Mouse (Mus musculus): ENCODE results near the gene Fam241a. TPM values are rescaled to one million over a fixed set of nuclear protein-coding genes. Genes with fewer than 3 reads are reported as not detected.

The Fam241a gene
- polyA plus RNA-seq, 1 experiment from 2014 or later: 5.5 TPM

DNA sequence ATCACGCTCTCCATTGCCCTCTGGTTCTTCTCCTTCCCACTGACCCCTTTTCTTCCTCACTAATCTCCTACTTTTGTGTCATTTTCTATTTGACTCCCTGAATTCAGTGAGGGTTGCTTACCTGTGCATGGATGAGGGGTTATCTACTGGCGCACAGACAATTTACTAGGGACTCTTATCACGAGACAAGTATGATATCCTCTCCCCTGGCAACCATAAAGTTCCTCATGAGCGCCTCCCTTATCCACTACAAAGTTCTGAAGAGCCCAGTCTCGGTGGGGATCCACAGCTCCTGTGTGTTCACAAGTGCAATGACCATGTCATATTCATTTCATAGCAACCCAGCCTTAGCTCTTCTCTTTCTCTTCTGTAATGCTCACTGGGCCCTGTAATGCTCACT lies 46.2 kb downstream of the Fam241a start:
- peaks cover 5% of the 10 kb centered on the region; the same call in 1 of the 2 replicates for H3K9me3 ChIP-seq
- no peak overlapping the region for H3K4me2 ChIP-seq
- H3K4me3 ChIP-seq: no peak overlapping the region
- WGBS: 83% methylated on average over 5 of the region's 5 CpGs
- no peak overlapping the region for H3K27ac ChIP-seq
- H3K4me1 ChIP-seq: no peaks in the 10 kb centered on the region
- H3K9ac ChIP-seq: no peak overlapping the region
- H3K36me3 ChIP-seq: no peaks in the 10 kb centered on the region
- no peak for ATAC-seq (ENCODE audit: insufficient number of reproducible peaks, insufficient read depth, low FRiP score, low TSS enrichment, low read depth)
- no peaks in the 10 kb centered on the region for H3K27me3 ChIP-seq

DNA sequence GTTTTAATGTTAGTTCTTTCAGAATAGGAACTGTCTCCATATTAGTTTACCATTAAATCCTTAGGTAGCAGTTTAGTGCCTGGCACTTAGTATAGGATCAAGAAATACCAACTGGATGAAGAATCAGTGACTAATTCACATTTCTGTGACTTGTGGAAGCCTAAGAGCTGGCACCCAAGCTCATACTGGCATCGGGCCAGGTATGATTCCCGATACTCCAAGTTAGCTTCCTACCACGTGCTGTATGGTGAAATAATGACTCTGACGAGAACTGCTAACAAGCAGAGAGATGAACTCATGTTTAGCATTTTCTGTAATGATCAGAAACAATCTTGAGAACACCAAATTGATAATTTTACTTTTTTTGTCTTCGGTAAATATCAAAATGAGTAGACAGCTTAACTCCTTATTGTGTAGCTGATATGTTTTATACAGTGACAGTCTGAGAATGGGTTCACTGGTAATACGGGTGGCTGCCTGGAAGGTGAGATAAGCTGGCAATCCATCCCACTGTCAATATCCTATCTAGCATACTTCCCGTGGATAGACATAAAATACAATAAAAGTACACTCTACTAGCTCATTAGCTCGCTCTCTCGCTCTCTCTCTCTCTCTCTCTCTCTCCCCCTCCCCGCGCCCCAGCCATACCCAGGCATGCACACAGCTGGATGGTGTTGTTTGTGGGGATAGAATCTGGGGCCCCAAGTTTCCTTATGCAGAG lies 47.9 kb downstream of the Fam241a start:
- no peaks in the 10 kb centered on the region for H3K4me1 ChIP-seq
- H3K27me3 ChIP-seq: no peaks in the 10 kb centered on the region
- ATAC-seq (ENCODE audit: insufficient number of reproducible peaks, insufficient read depth, low FRiP score, low TSS enrichment, low read depth): no peak
- H3K4me2 ChIP-seq: no peak overlapping the region
- no peak overlapping the region for H3K9ac ChIP-seq
- no peaks in the 10 kb centered on the region for H3K36me3 ChIP-seq
- no peak overlapping the region for H3K4me3 ChIP-seq
- peaks cover 5% of the 10 kb centered on the region; the same call in 1 of the 2 replicates for H3K9me3 ChIP-seq
- 78% methylated on average over 11 of the region's 11 CpGs for WGBS
- no peak overlapping the region for H3K27ac ChIP-seq

DNA sequence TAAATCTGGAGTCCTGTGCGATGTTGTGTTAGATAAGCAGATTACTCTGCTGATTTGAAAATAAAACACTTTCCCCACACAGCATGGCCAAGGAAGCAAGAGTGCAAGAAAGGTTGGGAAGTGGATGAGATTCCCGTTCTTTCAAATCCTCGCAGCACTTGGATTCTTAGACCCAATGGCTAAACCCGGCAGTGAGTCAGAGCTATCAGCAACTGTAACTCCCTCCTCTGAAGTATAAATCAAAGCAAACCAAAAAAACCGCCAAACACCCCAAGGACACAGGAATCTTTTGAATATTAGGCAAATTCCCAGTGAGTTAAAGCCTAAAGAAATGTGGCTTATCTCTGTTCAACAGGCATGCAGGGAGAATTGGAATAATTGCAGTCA lies 52.2 kb downstream of the Fam241a start:
- peaks cover 3% of the 10 kb centered on the region; the same call in 1 of the 2 replicates for H3K4me1 ChIP-seq
- 74% methylated on average over 5 of the region's 5 CpGs for WGBS
- H3K9ac ChIP-seq: no peak overlapping the region
- no peak overlapping the region for H3K4me3 ChIP-seq
- H3K9me3 ChIP-seq: peaks cover 5% of the 10 kb centered on the region; the same call in 1 of the 2 replicates
- no peak for ATAC-seq (ENCODE audit: insufficient number of reproducible peaks, insufficient read depth, low FRiP score, low TSS enrichment, low read depth)
- no peak overlapping the region for H3K27ac ChIP-seq
- H3K4me2 ChIP-seq: no peak overlapping the region
- no peaks in the 10 kb centered on the region for H3K36me3 ChIP-seq
- no peaks in the 10 kb centered on the region for H3K27me3 ChIP-seq

DNA sequence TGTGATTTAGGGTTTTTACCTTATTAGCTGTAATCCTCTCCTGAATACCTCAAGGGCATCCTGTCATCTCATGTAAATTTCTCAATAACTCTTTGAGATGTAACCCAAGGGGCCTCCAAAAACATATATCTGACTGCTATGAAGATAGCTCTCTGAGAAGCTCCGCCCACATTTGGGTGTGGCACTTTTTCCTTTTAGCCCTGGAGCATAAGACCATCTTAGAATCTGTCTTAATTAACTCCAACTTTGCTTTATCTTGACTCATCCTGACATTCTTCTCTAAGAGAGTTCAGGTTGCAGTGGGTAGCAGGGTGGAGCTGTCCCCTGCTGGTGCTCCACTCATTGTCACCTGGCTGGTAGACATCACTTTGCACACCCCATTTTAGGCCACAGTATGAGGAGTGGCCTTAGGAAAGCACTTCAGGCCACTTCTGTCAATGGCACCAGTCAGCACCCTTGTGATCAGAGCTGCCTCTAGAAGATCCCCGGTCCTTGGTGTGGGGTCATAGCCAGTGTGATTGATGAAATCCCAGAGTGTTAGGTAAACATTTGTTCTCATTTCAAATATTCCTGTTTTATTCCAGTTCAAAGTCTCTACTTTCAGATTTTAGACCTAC lies 52.7 kb downstream of the Fam241a start:
- Histone ChIP-seq H3K4me2 (no peak overlapping the region), H3K27me3 (no peaks in the 10 kb centered on the region), H3K27ac (no peak overlapping the region), H3K4me1 (peaks cover 4% of the 10 kb centered on the region), H3K9me3 (peaks cover 5% of the 10 kb centered on the region; the same call in 1 of the 2 replicates), H3K36me3 (no peaks in the 10 kb centered on the region), H3K4me3 (no peak overlapping the region), H3K9ac (no peak overlapping the region)
- 82% methylated on average over 2 of the region's 2 CpGs for WGBS
- ATAC-seq (ENCODE audit: insufficient number of reproducible peaks, insufficient read depth, low FRiP score, low TSS enrichment, low read depth): 0 out of 2 replicates have a peak, but pooled peaks have one; percentile 32

DNA sequence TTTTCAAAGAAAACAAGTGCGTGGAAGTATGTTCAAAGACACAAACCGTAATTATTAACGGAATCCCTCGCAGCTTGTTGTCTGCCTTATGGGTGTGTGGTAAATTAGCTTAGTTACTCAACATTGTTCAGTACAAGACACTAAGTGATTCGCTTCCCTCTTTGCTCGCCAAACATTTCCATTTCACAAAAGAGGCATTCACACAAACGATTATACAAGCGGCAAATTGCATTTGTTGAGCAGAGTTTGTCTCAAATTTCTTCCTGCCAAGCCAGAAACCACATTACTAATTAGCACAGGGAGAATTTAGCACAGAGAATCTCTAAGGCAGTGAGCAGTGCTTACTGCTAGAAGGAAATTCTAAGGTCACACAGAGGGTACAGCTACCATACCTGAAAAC lies 54.2 kb downstream of the Fam241a start:
- WGBS: 56% methylated on average over 8 of the region's 8 CpGs
- Histone ChIP-seq H3K4me1 (peaks cover 10% of the 10 kb centered on the region), H3K27me3 (no peaks in the 10 kb centered on the region), H3K27ac (no peak overlapping the region), H3K36me3 (no peaks in the 10 kb centered on the region), H3K4me3 (no peak overlapping the region), H3K9ac (no peak overlapping the region), H3K9me3 (peaks cover 5% of the 10 kb centered on the region; the same call in 1 of the 2 replicates), H3K4me2 (no peak overlapping the region)
- ATAC-seq (ENCODE audit: insufficient number of reproducible peaks, insufficient read depth, low FRiP score, low TSS enrichment, low read depth): no peak

DNA sequence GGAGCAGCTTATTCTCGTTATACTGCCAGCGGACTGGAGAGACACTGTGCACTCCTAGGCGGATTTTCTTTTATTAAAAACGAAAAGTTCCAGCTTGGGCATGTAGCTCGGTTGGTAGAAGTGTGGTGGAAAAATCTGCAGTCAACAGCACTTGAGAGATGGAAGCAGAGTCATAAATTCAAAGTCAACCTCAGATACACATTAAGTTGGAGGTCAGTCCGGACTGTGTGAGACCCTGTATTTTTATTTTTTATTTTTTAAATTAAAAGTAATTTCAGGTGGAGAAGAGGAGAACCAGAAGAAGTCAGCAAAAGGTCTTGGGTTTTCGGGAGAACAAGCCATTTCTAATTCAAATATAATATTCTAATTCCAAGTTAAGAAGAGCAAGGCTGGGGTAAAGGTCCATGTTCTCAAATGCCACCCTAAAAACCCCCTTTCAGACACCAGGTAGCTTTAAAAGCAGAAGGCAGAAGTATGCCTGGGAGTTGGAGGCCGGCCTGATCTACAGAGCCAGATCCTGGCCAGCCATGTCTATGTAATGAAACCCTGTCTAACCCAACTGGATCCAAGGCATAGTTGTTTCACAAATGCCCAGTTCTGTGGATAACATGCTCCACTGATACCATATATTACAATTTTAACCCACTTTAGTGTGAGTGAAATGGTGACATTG lies 58.0 kb downstream of the Fam241a start:
- peak overlapping the region; percentile 92 for H3K9ac ChIP-seq
- no peaks in the 10 kb centered on the region for H3K27me3 ChIP-seq
- H3K9me3 ChIP-seq: no peaks in the 10 kb centered on the region
- H3K36me3 ChIP-seq: no peaks in the 10 kb centered on the region
- H3K4me1 ChIP-seq: peaks cover 26% of the 10 kb centered on the region
- H3K4me2 ChIP-seq: peak overlapping the region; percentile 84
- ATAC-seq (ENCODE audit: insufficient number of reproducible peaks, insufficient read depth, low FRiP score, low TSS enrichment, low read depth): no peak
- peak overlapping the region; percentile 84 for H3K4me3 ChIP-seq
- peak overlapping the region; percentile 95 for H3K27ac ChIP-seq
- 31% methylated on average over 8 of the region's 8 CpGs for WGBS

DNA sequence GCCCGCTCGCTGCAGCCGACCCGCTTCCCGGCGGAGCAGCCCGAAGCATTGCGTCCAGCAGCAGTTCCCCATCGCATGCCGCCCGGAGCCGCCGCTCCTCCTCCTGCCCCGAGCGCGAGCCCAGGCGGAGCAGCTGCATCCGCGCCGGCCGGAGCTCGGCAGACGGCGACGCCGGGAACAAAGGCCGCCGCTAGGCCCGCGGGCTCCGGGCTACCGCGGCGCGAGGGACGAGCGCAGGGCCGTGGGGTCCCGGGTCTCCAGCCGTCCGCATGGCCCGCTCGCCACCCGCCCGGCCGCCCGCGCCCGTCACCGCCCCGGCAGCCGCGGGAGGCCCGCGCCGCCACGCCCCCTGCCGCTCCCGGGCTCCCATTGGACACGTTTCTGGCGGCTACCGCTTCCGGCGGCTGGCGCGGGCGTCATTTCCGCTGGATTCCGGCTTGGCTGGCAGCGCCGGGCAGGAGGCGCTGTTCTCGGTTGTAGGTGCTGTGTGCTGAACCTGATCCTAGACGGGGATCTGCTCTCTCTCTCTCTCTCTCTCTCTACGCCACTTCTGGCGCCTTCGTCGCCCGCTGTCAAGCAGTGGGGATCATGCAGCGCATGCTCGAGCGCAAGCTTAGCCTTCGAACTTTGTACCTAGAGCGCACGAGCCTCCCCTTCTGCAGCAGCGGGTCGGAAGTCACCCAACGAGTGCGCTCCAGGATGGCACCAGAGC lies 58.8 kb downstream of the Fam241a start, which contains the start of gene Ap1ar:
Ap1ar (minus strand) TSS at position 370 of the 712 bp plus-strand sequence.
- H3K4me3 ChIP-seq: peak within 1 kb of the TSS; percentile 84
- H3K4me1 ChIP-seq: peaks cover 23% of the 10 kb centered on the region
- H3K4me2 ChIP-seq: peak within 1 kb of the TSS; percentile 84
- no peaks in the 10 kb centered on the region for H3K27me3 ChIP-seq
- H3K27ac ChIP-seq: peak within 1 kb of the TSS; percentile 95
- WGBS: under 1% methylated on average over 63 of the region's 89 CpGs
- no peaks in the 10 kb centered on the region for H3K36me3 ChIP-seq
- ATAC-seq (ENCODE audit: insufficient number of reproducible peaks, insufficient read depth, low FRiP score, low TSS enrichment, low read depth): peak; percentile 94
- H3K9me3 ChIP-seq: no peaks in the 10 kb centered on the region
- peak within 1 kb of the TSS; percentile 92 for H3K9ac ChIP-seq

DNA sequence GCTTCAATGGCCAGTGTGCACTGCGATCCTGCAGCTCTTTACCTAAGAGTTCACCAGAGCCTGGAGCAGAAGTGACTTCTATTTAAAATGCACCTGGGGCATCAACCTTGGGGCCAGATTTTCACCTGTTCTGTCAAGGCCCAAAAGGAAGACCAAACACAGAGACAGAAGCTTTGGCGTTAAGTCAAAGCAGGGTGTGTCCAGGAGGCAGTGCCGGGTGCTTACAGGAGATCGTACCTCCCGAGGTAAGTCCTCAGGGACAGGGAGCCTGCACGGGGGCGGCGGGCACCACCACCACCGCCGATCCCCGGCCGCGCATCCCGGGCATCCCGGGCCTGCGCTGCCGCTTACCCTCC lies 59.3 kb downstream of the Fam241a start:
- Histone ChIP-seq H3K27me3 (no peaks in the 10 kb centered on the region), H3K27ac (peak overlapping the region; percentile 95), H3K4me2 (peak overlapping the region; percentile 84), H3K4me1 (peaks cover 23% of the 10 kb centered on the region), H3K4me3 (peak overlapping the region; percentile 84), H3K36me3 (no peaks in the 10 kb centered on the region), H3K9ac (peak overlapping the region; percentile 92), H3K9me3 (no peaks in the 10 kb centered on the region)
- no peak; the same call in 1 of the 2 replicates for ATAC-seq (ENCODE audit: insufficient number of reproducible peaks, insufficient read depth, low FRiP score, low TSS enrichment, low read depth)
- WGBS: under 1% methylated on average over 17 of the region's 17 CpGs

DNA sequence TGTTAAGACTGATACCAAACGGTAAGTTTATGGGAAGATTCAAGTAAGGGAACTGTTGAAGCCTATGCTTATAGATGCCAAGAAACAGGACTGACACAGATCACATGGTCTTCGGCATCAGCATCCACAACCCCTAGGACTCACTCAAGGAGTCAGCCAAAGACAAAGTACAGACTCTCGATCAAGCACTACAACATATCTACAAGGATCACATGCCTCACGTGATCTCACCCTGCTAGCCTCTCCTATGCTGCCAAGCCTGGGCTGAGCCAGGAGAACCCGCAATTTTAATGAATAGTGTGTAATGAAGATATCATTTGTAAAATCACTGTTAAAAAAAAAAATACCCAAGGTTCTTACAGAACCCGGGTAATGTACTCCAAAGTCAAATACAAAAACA lies 60.5 kb downstream of the Fam241a start:
- Histone ChIP-seq H3K36me3 (0 out of 2 replicates have a peak, but pooled peaks cover 2% of the 10 kb centered on the region), H3K27me3 (no peaks in the 10 kb centered on the region), H3K27ac (no peak overlapping the region), H3K4me3 (peak overlapping the region; percentile 84; the same call in 1 of the 2 replicates), H3K4me1 (peaks cover 23% of the 10 kb centered on the region), H3K4me2 (peak overlapping the region; percentile 84), H3K9me3 (no peaks in the 10 kb centered on the region), H3K9ac (peak overlapping the region; percentile 12; the same call in 1 of the 2 replicates)
- 87% methylated on average over 6 of the region's 6 CpGs for WGBS
- ATAC-seq (ENCODE audit: insufficient number of reproducible peaks, insufficient read depth, low FRiP score, low TSS enrichment, low read depth): no peak

DNA sequence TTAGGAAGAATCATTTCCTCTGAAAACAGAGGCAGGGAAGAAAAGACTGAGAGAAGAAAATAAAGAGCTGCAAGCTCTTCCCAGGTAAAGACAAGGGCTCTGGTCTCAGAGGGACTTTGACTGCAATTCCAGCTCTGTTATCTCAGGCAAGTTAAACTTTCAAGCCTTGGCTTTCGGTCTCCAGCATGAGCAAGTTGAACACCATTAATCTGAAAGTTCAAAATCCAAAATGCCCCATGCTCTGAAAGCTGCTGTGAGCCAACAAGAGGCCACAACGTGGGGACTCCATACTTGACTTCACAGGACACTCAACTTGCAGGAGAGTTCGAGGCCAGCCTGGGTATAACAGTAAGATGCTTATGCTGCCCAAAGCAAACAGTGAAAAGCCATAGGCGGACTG lies 62.1 kb downstream of the Fam241a start:
- 89% methylated on average over 4 of the region's 4 CpGs for WGBS
- no peak overlapping the region for H3K27ac ChIP-seq
- H3K4me1 ChIP-seq: peaks cover 23% of the 10 kb centered on the region
- H3K4me2 ChIP-seq: no peak overlapping the region
- 0 out of 2 replicates have a peak, but pooled peaks cover 2% of the 10 kb centered on the region for H3K36me3 ChIP-seq
- no peak for ATAC-seq (ENCODE audit: insufficient number of reproducible peaks, insufficient read depth, low FRiP score, low TSS enrichment, low read depth)
- no peak overlapping the region for H3K9ac ChIP-seq
- no peaks in the 10 kb centered on the region for H3K9me3 ChIP-seq
- no peak overlapping the region for H3K4me3 ChIP-seq
- H3K27me3 ChIP-seq: no peaks in the 10 kb centered on the region

DNA sequence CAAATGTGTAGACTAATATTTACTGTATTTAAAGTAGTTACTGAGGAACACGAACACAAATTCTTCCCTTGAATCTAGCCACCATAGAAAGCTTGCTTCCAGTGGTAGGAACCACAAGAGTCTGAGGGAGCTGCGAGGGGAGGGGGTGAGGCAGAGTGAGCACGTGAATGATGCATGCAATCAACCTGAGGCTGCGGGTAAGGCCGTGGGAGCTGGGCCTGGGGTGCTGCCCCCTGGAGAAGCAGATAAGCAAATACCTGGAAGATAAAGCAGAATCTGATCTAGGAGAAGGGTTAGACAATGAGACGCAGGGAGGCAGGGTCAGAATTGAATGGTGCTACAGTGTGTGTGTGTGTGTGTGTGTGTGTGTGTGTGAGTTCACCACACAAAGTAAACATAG lies 65.0 kb downstream of the Fam241a start:
- 65% methylated on average over 6 of the region's 6 CpGs for WGBS

More for the DNA sequence above, 65.0 kb downstream of the Fam241a start:
- Histone ChIP-seq H3K36me3 (0 out of 2 replicates have a peak, but pooled peaks cover 2% of the 10 kb centered on the region), H3K9ac (no peak overlapping the region), H3K27ac (no peak overlapping the region), H3K9me3 (no peaks in the 10 kb centered on the region), H3K4me2 (no peak overlapping the region), H3K4me3 (no peak overlapping the region), H3K27me3 (no peaks in the 10 kb centered on the region), H3K4me1 (peaks cover 21% of the 10 kb centered on the region)
- no peak for ATAC-seq (ENCODE audit: insufficient number of reproducible peaks, insufficient read depth, low FRiP score, low TSS enrichment, low read depth)

Data from embryonic facial prominence, embryonic 13.5 days (tissue).